Mouse (Mus musculus) lung, embryonic 16.5 days (tissue): ENCODE measurements at regions not wholly inside any gene's neighbourhood (a gene's known extent, or its start where the extent isn't known, plus 50 kb on each side); places are given as distances from the start of the nearest gene placed in this dataset.

Experiments
- ATAC-seq: fragments of 200-750 bp; cut with Nextera tagmentation; 2 replicates; pipeline ENCODE4 v1.8.0; 2017; ENCODE audit warnings: low read depth, mild to moderate bottlenecking, moderate library complexity
- H3K27ac ChIP-seq: fragments of 300-500 bp; sonication (generic); 2 replicates; pipeline ENCODE4 v1.5.1; 2014; ENCODE audit warnings: mild to moderate bottlenecking, control low read depth, low read length
- H3K27me3 ChIP-seq: fragments of 300-500 bp; sonication (generic); 2 replicates; pipeline ENCODE4 v1.6.1; 2014; ENCODE audit warnings: low read depth, low read length, mixed read lengths; ENCODE audit not compliant: control insufficient read depth, insufficient read depth
- H3K36me3 ChIP-seq: fragments of 300-500 bp; sonication (generic); 2 replicates; pipeline ENCODE4 v1.6.1; 2014; ENCODE audit warnings: low read length; ENCODE audit not compliant: control insufficient read depth, insufficient read depth
- H3K4me1 ChIP-seq: fragments of 300-500 bp; sonication (generic); replicated peaks from 2 replicates; pipeline ENCODE4 v1.6.1; 2014; ENCODE audit warnings: low read length, mixed read lengths; ENCODE audit not compliant: control insufficient read depth, insufficient read depth
- H3K4me2 ChIP-seq: fragments of 300-500 bp; sonication (generic); 2 replicates; pipeline ENCODE4 v1.6.1; 2014; ENCODE audit warnings: low read depth, low read length, control low read depth
- H3K4me3 ChIP-seq: fragments of 300-500 bp; sonication (generic); 2 replicates; pipeline ENCODE4 v1.5.1; 2014; ENCODE audit warnings: mild to moderate bottlenecking, low read length, control low read depth
- H3K9ac ChIP-seq: fragments of 300-500 bp; sonication (generic); 2 replicates; pipeline ENCODE4 v1.6.1; 2014; ENCODE audit warnings: low read length, control low read depth
- H3K9me3 ChIP-seq: fragments of 300-500 bp; sonication (generic); 2 replicates; pipeline ENCODE4 v1.6.1; 2016; ENCODE audit warnings: low read length; ENCODE audit not compliant: control insufficient read depth
- WGBS: fragments of 180-500 bp; shearing (Covaris S2); extraction: QIAGEN DNeasy Blood & Tissue Kit; methylation state at CpG from one replicate; pipeline ENCODE4 v1.1.7; 2014; 5-methylcytosine and 5-hydroxymethylcytosine counted together

GRCm38 (mm10) chr6:51086347-51086746 lies 346.1 kb upstream of the Nfe2l3 start:
- Histone ChIP-seq H3K27me3 (no peaks in the 10 kb centered on the region), H3K4me2 (no peak overlapping the region), H3K4me1 (no peaks in the 10 kb centered on the region), H3K27ac (no peak overlapping the region), H3K4me3 (no peak overlapping the region), H3K9ac (no peak overlapping the region), H3K9me3 (no peaks in the 10 kb centered on the region), H3K36me3 (no peaks in the 10 kb centered on the region)
- no peak for ATAC-seq
- WGBS: 77% methylated on average over 4 of the region's 4 CpGs

GRCm38 (mm10) chr6:51087806-51088205 lies 344.7 kb upstream of the Nfe2l3 start:
- Histone ChIP-seq H3K9me3 (no peaks in the 10 kb centered on the region), H3K36me3 (no peaks in the 10 kb centered on the region), H3K27me3 (no peaks in the 10 kb centered on the region), H3K27ac (no peak overlapping the region), H3K4me2 (no peak overlapping the region), H3K4me1 (no peaks in the 10 kb centered on the region), H3K4me3 (no peak overlapping the region), H3K9ac (no peak overlapping the region)
- 50% methylated on average over 2 of the region's 2 CpGs for WGBS
- ATAC-seq: no peak

GRCm38 (mm10) chr6:51088641-51089372 lies 343.7 kb upstream of the Nfe2l3 start:
- Histone ChIP-seq H3K27ac (no peak overlapping the region), H3K4me1 (no peaks in the 10 kb centered on the region), H3K9me3 (no peaks in the 10 kb centered on the region), H3K4me2 (no peak overlapping the region), H3K4me3 (no peak overlapping the region), H3K9ac (no peak overlapping the region), H3K27me3 (no peaks in the 10 kb centered on the region), H3K36me3 (no peaks in the 10 kb centered on the region)
- 37% methylated on average over 6 of the region's 6 CpGs for WGBS
- ATAC-seq: no peak

- Histone ChIP-seq H3K4me3 (no peak overlapping the region), H3K9ac (no peak overlapping the region), H3K4me2 (no peak overlapping the region), H3K4me1 (no peaks in the 10 kb centered on the region), H3K36me3 (no peaks in the 10 kb centered on the region), H3K27ac (no peak overlapping the region), H3K27me3 (no peaks in the 10 kb centered on the region), H3K9me3 (no peaks in the 10 kb centered on the region)
- 92% methylated on average over 4 of the region's 4 CpGs for WGBS
- no peak for ATAC-seq
These were observed 339.3 kb upstream of the Nfe2l3 start for GRCm38 (mm10) chr6:51093196-51093595.

- H3K4me1 ChIP-seq: no peaks in the 10 kb centered on the region
- ATAC-seq: no peak
- no peaks in the 10 kb centered on the region for H3K27me3 ChIP-seq
- H3K4me2 ChIP-seq: no peak overlapping the region
- 87% methylated on average over 10 of the region's 10 CpGs for WGBS
- H3K9me3 ChIP-seq: no peaks in the 10 kb centered on the region
- H3K9ac ChIP-seq: no peak overlapping the region
- no peaks in the 10 kb centered on the region for H3K36me3 ChIP-seq
- H3K4me3 ChIP-seq: no peak overlapping the region
- no peak overlapping the region for H3K27ac ChIP-seq
These were observed 338.2 kb upstream of the Nfe2l3 start for GRCm38 (mm10) chr6:51094304-51094703.

- Histone ChIP-seq H3K27me3 (no peaks in the 10 kb centered on the region), H3K27ac (no peak overlapping the region), H3K9ac (no peak overlapping the region), H3K36me3 (no peaks in the 10 kb centered on the region), H3K4me2 (no peak overlapping the region), H3K4me1 (no peaks in the 10 kb centered on the region), H3K9me3 (no peaks in the 10 kb centered on the region), H3K4me3 (no peak overlapping the region)
- ATAC-seq: no peak
- WGBS: 66% methylated on average over 6 of the region's 6 CpGs
These were observed 335.0 kb upstream of the Nfe2l3 start for GRCm38 (mm10) chr6:51097488-51097887.

- no peaks in the 10 kb centered on the region for H3K9me3 ChIP-seq
- no peak overlapping the region for H3K4me2 ChIP-seq
- ATAC-seq: no peak
- WGBS: 76% methylated on average over 4 of the region's 4 CpGs
- H3K4me1 ChIP-seq: peaks cover 2% of the 10 kb centered on the region; the same call in 1 of the 2 replicates
- H3K4me3 ChIP-seq: no peak overlapping the region
- no peaks in the 10 kb centered on the region for H3K27me3 ChIP-seq
- no peaks in the 10 kb centered on the region for H3K36me3 ChIP-seq
- no peak overlapping the region for H3K27ac ChIP-seq
- no peak overlapping the region for H3K9ac ChIP-seq
These were observed 332.1 kb upstream of the Nfe2l3 start for GRCm38 (mm10) chr6:51100341-51100740.

- no peak overlapping the region for H3K9ac ChIP-seq
- no peak for ATAC-seq
- 0 out of 2 replicates have a peak overlapping the region, but pooled peaks have one; percentile 9 for H3K27ac ChIP-seq
- H3K4me1 ChIP-seq: peaks cover 2% of the 10 kb centered on the region; the same call in 1 of the 2 replicates
- WGBS: 42% methylated on average over 4 of the region's 4 CpGs
- no peak overlapping the region for H3K4me2 ChIP-seq
- no peaks in the 10 kb centered on the region for H3K36me3 ChIP-seq
- H3K9me3 ChIP-seq: no peaks in the 10 kb centered on the region
- no peaks in the 10 kb centered on the region for H3K27me3 ChIP-seq
- H3K4me3 ChIP-seq: no peak overlapping the region
These were observed 329.2 kb upstream of the Nfe2l3 start for GRCm38 (mm10) chr6:51103236-51103635.

GRCm38 (mm10) chr6:51104336-51104735 lies 328.1 kb upstream of the Nfe2l3 start:
- no peaks in the 10 kb centered on the region for H3K36me3 ChIP-seq
- H3K9ac ChIP-seq: no peak overlapping the region
- H3K27ac ChIP-seq: peak overlapping the region; percentile 70
- 62% methylated on average over 5 of the region's 5 CpGs for WGBS
- ATAC-seq: peak; percentile 20; the same call in 1 of the 2 replicates
- H3K27me3 ChIP-seq: no peaks in the 10 kb centered on the region
- peaks cover 2% of the 10 kb centered on the region; the same call in 1 of the 2 replicates for H3K4me1 ChIP-seq
- no peak overlapping the region for H3K4me3 ChIP-seq
- H3K9me3 ChIP-seq: no peaks in the 10 kb centered on the region
- H3K4me2 ChIP-seq: no peak overlapping the region
